Mouse (Mus musculus) central nervous system, embryonic 11.5 days (tissue): ENCODE measurements around the gene 1300017J02Rik. TPM values are rescaled to one million over a fixed set of nuclear protein-coding genes. Genes with fewer than 3 reads are reported as not detected.

Experiments
- polyA plus RNA-seq: library from polyadenylated mRNA; depleted of rRNA; stranded (reverse); fragments of >200 nt; gene quantifications from 2 replicates; pipeline ENCODE4 v1.2.3, GENCODE M21; 2012; rRNA removed

1300017J02Rik gene
- 4.1 and 4.9 TPM in 2 replicates for polyA plus RNA-seq

DNA sequence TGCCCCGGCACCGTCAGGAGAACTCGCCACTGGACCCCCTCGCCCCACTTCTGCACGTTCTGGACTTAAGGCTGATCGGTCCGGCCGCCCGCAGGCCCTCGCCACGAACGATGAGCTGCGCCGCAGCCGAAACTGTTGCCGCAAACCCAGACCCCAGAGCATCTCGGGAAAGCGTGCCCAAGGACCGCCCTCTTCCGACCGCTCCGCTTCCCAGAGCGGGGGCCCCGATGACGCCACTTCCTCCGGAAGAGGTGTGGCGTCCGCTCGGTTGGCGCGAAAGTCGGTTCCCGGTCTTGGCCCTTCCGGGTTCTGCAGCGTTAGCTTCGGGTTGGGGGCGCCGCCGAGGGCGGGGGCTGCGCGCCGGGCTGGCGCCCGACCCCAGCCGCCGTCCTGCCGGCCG, at the start of gene 1300017J02Rik, which contains the start of gene Topbp1:
TSS of gene 1300017J02Rik (minus strand) at position 156 of the 400 bp plus-strand sequence.
TSS of gene Topbp1 (plus strand) at position 289 of the 400 bp plus-strand sequence.

DNA sequence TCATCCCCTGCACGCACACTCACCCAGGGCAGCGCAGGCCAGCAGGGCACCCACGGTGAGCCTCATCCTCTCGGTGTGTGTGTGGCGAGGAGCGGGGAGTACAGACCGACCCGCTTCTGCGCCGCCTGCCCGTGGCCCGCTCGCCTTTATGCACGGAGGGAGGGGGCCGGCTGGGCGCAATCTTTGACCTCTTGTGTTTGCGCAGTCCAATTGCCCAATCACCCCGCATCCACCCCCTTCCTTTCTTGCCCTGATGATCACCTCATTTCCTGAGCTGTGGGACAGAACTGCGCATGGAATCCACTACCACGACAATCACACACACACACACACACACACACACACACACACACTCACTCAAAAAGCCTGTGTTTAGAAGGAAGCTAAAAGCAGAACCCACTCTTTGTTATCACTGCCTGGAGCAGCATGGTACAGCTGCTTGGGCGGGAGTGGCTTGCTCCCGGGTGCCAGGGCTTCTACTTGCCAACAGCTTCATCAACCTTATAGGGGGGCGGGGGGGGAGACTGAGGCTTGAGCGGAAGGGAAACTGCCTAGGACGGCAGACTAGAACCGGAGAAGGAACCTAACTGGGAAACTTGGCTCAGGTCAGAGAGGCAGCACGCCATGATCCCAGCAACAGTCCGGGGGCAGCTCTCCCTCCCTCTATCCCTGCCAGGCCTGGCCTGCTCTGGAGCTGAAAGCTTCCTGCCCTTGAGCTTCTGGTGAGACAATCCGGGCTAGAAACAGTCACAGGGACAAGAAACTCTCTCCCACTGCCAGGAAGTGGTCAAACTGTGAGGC, 74.5 kb downstream of the 1300017J02Rik start, which contains the start of the genes Gm20425 and Trf:
TSS of gene Gm20425 (minus strand) at position 157 of the 801 bp plus-strand sequence.
TSS of gene Trf (minus strand) at position 294 of the 801 bp plus-strand sequence.

DNA sequence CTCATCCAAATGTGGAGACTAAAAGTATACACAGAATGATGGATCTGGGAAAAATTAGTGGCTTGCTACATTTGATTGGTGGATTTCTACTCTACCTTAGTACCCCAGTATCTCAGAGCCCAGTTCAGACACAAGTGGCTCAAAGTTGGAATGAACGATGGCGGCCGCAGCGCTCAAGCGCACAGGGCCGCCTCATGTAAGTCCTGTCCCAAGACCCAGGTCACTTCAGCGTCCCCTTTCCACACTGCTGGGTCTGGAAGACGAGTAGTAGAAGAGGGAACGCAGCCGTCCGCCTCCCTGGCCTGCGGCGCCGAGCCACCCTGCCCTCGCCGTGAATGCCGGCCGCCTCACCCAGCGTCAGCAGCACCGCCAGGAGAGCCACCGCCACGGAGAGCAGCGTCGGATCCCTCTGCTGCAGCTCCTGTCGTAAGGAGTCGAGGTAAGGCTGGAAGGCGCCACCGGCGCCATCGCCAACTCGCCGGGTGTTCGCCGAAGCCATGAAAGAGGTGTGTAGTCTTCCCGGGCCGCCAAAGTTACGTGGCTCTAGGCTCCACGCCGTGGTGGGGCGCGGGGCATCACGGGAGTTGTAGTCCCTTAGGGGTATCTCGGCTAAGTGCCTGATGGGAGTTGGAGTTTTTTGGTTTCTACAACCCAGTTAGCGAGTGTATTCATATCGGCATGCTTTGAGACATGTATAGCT, 103.2 kb downstream of the 1300017J02Rik start, which contains the start of gene Srprb:
TSS of gene Srprb (minus strand) at position 577 of the 700 bp plus-strand sequence.

Other genes with a start within 250 kb of the 1300017J02Rik start
- gene Rab6b, start 193.3 kb downstream of the 1300017J02Rik start, polyA plus RNA-seq, result 25.5 and 26.3 TPM in 2 replicates
- gene Srprb, start 102.9 kb downstream of the 1300017J02Rik start, polyA plus RNA-seq, result 42.8 and 55.2 TPM in 2 replicates
- gene Gm20425, start 74.8 kb downstream of the 1300017J02Rik start, polyA plus RNA-seq, result not detected in 2 replicates
- gene Trf, start 74.6 kb downstream of the 1300017J02Rik start, polyA plus RNA-seq, result 53.0 and 123 TPM in 2 replicates
- 108 and 145 TPM in 2 replicates for gene Topbp1, start 133 bp upstream of the 1300017J02Rik start, polyA plus RNA-seq
- gene Cdv3, start 60.8 kb upstream of the 1300017J02Rik start, polyA plus RNA-seq, result 126 and 132 TPM in 2 replicates
- gene Bfsp2, start 175.3 kb upstream of the 1300017J02Rik start, polyA plus RNA-seq, result 0.99 and 1.2 TPM in 2 replicates